Mouse (Mus musculus) embryonic facial prominence, embryonic 14.5 days (tissue): ENCODE data around the gene Wdr76. TPM values are rescaled to one million over a fixed set of nuclear protein-coding genes. Genes with fewer than 3 reads are reported as not detected.
"Not testable (repeated sequence)": the region's sequence is repeated elsewhere in the genome, so short reads cannot be mapped to it uniquely, and the experiment has no call there.

Experiments
- ATAC-seq: fragments of 200-750 bp; cut with Nextera tagmentation; 2 replicates; pipeline ENCODE4 v1.8.0; 2017; ENCODE audit warnings: low read depth, moderate number of reproducible peaks, moderate TSS enrichment
- DNase-seq: peaks from one replicate; pipeline ENCODE4 v3.0.0-alpha.2; 2015; ENCODE audit warnings: low spot score
- H3K27ac ChIP-seq: fragments of 300-500 bp; sonication (generic); replicated peaks from 2 replicates; pipeline ENCODE4 v1.5.1; 2014; ENCODE audit warnings: low read depth, mild to moderate bottlenecking, low read length, moderate library complexity
- H3K27me3 ChIP-seq: fragments of 300-500 bp; sonication (generic); replicated peaks from 2 replicates; pipeline ENCODE4 v1.6.1; 2014; ENCODE audit warnings: low read length; ENCODE audit not compliant: control insufficient read depth, insufficient read depth
- H3K36me3 ChIP-seq: fragments of 300-500 bp; sonication (generic); 2 replicates; pipeline ENCODE4 v1.6.1; 2014; ENCODE audit warnings: low read length, mixed read lengths; ENCODE audit not compliant: control insufficient read depth, insufficient read depth
- H3K4me1 ChIP-seq: fragments of 300-500 bp; sonication (generic); 2 replicates; pipeline ENCODE4 v1.6.1; 2014; ENCODE audit warnings: antibody characterized with exemption, low read length; ENCODE audit not compliant: control insufficient read depth, insufficient read depth
- H3K4me2 ChIP-seq: fragments of 300-500 bp; sonication (generic); 2 replicates; pipeline ENCODE4 v1.6.1; 2014; ENCODE audit warnings: low read depth, mild to moderate bottlenecking, low read length, moderate library complexity, mixed read lengths
- H3K4me3 ChIP-seq: fragments of 300-500 bp; sonication (generic); 2 replicates; pipeline ENCODE4 v1.5.1; 2014; ENCODE audit warnings: low read depth, mild to moderate bottlenecking, low read length
- H3K9ac ChIP-seq: fragments of 300-500 bp; sonication (generic); 2 replicates; pipeline ENCODE4 v1.6.1; 2014; ENCODE audit warnings: low read depth, mild to moderate bottlenecking, low read length, moderate library complexity, mixed read lengths
- H3K9me3 ChIP-seq: fragments of 300-500 bp; sonication (generic); 2 replicates; pipeline ENCODE4 v1.6.1; 2016; ENCODE audit warnings: low read length; ENCODE audit not compliant: control insufficient read depth
- WGBS: fragments of 180-500 bp; shearing (Covaris S2); extraction: QIAGEN DNeasy Blood & Tissue Kit; methylation state at CpG from one replicate; pipeline ENCODE4 v1.1.7; 2014; 5-methylcytosine and 5-hydroxymethylcytosine counted together
- polyA plus RNA-seq: library from polyadenylated mRNA; unstranded; fragments of >200 nt; fragmentation: Nextera tagmentation; extraction: Ambion mirVana; gene quantifications from 2 replicates; pipeline ENCODE4 v1.2.1, GENCODE M21; 2014

The Wdr76 gene
- polyA plus RNA-seq: 5.3 and 5.6 TPM in 2 replicates

DNA sequence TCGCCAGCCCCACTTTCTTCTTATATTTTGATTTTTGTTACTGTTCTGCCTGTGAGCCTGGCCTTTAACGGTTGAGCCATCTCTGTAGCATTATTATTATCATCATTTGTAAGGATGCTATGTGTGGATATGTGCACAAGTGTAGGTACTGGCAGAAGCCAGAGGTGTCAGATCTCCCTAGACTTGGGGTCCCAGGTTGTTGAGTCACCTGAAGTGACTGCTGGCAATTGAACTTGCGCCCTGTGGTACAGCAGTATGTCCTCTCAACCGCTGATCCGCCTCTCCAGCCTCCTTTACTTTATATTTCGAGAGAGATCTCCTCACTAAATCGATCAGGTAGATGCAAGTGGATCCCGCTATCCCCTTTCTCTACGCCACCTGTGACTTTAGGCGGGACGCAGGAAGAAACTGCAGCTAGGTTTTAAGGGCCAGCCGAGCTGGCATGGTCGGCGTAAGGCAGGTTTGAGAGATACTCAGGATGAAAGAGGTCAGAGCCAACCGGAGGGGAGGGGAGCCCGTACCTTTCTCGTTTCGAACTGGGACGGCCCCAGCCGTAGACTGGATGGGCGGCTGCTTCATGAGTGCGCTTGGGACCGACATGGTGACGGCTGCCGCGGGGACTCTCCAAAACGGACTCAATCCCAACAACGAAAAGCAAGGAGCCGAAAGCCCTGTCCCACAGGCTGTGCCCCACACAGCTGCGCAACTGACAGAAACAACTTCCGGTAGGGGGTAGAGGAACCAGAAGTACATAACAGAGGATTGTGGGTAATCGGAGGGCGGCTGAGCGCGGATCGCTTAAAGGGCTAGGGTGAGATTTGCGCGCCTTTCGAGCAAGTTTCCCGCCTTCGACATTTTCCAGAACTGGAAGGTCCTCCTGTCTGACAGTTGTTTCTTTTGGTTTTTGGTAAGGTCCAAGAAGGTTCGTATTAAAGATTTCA is at the start of gene Wdr76, which contains the start of gene Mfap1a:
TSS of gene Wdr76 (plus strand) at position 782 of the 941 bp plus-strand sequence.
TSS of gene Mfap1a (minus strand) at position 724 of the 941 bp plus-strand sequence.
- 4% methylated on average over 37 of the region's 42 CpGs for WGBS
- not testable (repeated sequence) for H3K27ac ChIP-seq

DNA sequence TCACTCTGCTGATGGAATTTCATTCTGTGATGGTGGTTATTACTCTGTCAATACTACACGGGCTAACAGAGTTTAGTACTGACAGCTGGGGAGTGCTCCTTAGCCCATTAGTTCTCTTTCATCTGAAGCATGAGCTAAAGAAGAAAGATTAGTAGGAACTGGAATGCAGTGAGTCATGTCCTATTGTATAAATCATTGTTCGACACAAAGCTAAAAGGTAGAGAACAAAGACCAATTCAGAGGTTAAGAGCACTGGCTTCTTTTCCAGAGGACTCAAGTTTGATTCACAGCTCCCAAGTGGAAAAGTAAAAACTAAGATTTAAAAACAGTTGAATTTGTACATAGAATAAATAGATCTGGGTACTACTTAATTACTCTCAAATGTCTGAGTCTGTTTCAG is 46.5 kb upstream of the Wdr76 start:
- DNase-seq (no peak), ATAC-seq (no peak)
- no peaks in the 10 kb centered on the region for H3K9me3 ChIP-seq
- peaks cover 31% of the 10 kb centered on the region for H3K36me3 ChIP-seq
- no peaks in the 10 kb centered on the region for H3K27me3 ChIP-seq
- H3K9ac ChIP-seq: no peak overlapping the region
- H3K4me2 ChIP-seq: no peak overlapping the region
- H3K27ac ChIP-seq: no peak overlapping the region
- H3K4me3 ChIP-seq: no peak overlapping the region
- peaks cover 11% of the 10 kb centered on the region; the same call in 1 of the 2 replicates for H3K4me1 ChIP-seq
- 75% methylated on average over 2 of the region's 2 CpGs for WGBS

More for the DNA sequence above, at the start of gene Wdr76, which contains the start of gene Mfap1a:
- Histone ChIP-seq H3K4me2 (peak within 1 kb of the TSS; percentile 71), H3K4me3 (peak within 1 kb of the TSS; percentile 60), H3K9ac (peak within 1 kb of the TSS; percentile 69)
- H3K4me1 ChIP-seq, H3K27me3 ChIP-seq, H3K9me3 ChIP-seq, H3K36me3 ChIP-seq: not testable (repeated sequence)
- DNase-seq: peak; percentile 97
- ATAC-seq: peak; percentile 95

DNA sequence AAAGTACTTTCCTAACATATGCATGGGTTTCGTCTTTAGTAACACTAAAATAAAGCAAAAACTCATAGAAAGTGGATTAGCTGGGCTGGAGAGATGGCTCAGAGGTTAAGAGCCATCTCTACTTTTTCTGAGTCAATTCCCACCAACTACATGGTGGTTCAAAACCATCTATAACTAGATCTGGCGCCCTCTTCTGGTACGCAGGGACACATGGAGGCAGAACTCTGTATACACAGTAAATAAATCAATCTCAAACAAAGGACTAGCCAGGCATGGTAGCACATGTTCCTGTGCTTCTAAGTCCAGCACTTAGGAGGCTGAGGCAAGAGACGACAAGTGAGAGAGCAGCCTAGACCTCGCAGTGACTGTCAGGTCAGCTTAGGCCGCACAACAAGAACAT is 37.5 kb upstream of the Wdr76 start:
- H3K27me3 ChIP-seq, H3K9me3 ChIP-seq, H3K4me3 ChIP-seq, H3K27ac ChIP-seq, H3K4me2 ChIP-seq, DNase-seq, H3K36me3 ChIP-seq, H3K9ac ChIP-seq, H3K4me1 ChIP-seq, ATAC-seq: not testable (repeated sequence)
- WGBS: 70% methylated on average over 2 of the region's 6 CpGs

DNA sequence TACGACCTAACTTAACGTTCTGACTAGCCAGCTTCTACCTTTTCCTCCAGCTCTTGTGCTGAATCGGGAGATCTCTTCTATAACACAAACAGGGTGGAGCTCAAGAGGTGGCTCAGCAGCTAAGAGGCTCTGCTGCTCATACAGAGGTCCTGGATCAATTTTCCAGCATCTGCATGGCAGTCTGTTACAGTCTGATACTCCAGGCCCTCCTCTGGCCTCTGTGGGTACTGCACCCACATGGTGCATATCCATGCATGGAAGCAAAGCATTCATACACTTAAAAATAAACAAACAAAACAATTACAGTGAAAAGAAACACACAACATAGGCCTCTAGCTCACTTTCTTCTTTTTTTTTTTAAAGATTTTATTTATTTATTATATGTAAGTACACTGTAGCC is 33.7 kb upstream of the Wdr76 start:
- not testable (repeated sequence) for DNase-seq, H3K4me3 ChIP-seq, H3K9ac ChIP-seq, H3K9me3 ChIP-seq, ATAC-seq, H3K36me3 ChIP-seq, H3K4me2 ChIP-seq, H3K4me1 ChIP-seq, H3K27me3 ChIP-seq, H3K27ac ChIP-seq
- 92% methylated on average over 3 of the region's 3 CpGs for WGBS

DNA sequence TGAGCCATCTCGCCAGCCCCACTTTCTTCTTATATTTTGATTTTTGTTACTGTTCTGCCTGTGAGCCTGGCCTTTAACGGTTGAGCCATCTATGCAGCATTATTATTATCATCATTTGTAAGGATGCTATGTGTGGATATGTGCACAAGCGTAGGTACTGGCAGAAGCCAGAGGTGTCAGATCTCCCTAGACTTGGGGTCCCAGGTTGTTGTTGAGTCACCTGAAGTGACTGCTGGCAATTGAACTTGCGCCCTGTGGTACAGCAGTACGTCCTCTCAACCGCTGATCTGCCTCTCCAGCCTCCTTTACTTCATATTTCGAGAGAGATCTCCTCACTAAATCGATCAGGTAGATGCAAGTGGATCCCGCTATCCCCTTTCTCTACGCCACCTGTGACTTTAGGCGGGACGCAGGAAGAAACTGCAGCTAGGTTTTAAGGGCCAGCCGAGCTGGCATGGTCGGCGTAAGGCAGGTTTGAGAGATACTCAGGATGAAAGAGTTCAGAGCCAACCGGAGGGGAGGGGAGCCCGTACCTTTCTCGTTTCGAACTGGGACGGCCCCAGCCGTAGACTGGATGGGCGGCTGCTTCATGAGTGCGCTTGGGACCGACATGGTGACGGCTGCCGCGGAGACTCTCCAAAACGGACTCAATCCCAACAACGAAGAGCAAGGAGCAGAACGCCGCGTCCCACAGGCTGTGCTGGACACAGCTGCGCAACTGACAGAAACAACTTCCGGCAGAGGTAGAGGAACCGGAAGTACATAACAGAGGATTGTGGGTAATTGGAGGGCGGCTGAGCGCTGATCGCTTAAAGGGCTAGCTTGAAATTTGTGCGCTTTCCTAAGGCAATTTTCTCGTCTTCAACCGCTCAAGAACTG is 33.0 kb upstream of the Wdr76 start, which contains the start of gene Mfap1b:
TSS of gene Mfap1b (minus strand) at position 767 of the 879 bp plus-strand sequence.
- DNase-seq (peak; percentile 96), ATAC-seq (peak; percentile 94)
- WGBS: 4% methylated on average over 32 of the region's 41 CpGs
- Histone ChIP-seq H3K4me3 (peak within 1 kb of the TSS; percentile 62), H3K27ac (0 out of 2 replicates have a peak within 1 kb of the TSS, but pooled peaks have one; percentile 44), H3K4me2 (peak within 1 kb of the TSS; percentile 62), H3K9ac (peak within 1 kb of the TSS; percentile 70)
- not testable (repeated sequence) for H3K4me1 ChIP-seq, H3K36me3 ChIP-seq, H3K27me3 ChIP-seq, H3K9me3 ChIP-seq

DNA sequence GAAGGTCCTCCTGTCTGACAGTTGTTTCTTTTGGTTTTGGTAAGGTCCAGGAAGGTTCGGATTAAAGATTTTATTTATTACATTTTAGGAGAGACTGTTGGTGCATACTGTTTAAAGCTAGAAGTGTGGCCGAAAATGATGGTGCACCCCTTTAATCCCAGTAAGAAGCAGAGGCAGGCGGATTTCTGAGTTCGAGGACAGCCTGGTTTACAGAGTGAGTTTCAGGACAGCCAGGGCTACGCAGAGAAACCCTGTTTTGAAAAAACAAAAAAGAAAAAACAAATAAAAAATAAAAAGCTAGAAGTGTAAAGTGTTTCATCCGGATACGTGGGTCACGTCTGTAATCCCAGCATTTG is 32.4 kb upstream of the Wdr76 start:
- Histone ChIP-seq H3K4me2 (peak overlapping the region; percentile 62), H3K36me3 (no peaks in the 10 kb centered on the region), H3K4me1 (peaks cover 6% of the 10 kb centered on the region; the same call in 1 of the 2 replicates), H3K27ac (0 out of 2 replicates have a peak overlapping the region, but pooled peaks have one; percentile 44), H3K9ac (peak overlapping the region; percentile 70; the same call in 1 of the 2 replicates), H3K4me3 (peak overlapping the region; percentile 62), H3K27me3 (no peaks in the 10 kb centered on the region), H3K9me3 (no peaks in the 10 kb centered on the region)
- peak; percentile 35; the same call in 1 of the 2 replicates for ATAC-seq
- 37% methylated on average over 8 of the region's 8 CpGs for WGBS
- DNase-seq: no peak

DNA sequence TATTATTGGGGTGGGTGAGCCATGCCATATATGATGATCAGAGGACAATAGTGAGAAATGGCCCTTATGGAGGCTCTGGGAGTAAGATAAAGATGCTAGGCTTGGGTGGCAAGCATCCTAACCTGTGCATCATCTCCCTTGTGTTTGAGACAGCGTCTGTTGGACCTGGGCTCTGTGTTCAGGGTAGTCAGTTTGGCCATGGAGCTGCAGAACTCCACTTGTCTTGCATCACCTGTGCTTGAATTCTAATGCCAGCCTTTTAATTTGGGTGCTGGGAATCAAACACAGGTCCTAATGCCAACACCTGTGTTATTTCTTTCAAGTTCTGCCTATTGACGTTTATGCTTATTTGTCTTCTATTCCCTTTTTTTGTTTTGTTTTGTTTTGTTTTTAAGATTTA is 31.2 kb upstream of the Wdr76 start:
- WGBS: 95% methylated on average over 2 of the region's 2 CpGs
- H3K9me3 ChIP-seq, H3K27ac ChIP-seq, DNase-seq, H3K4me1 ChIP-seq, H3K4me3 ChIP-seq, H3K9ac ChIP-seq, ATAC-seq, H3K27me3 ChIP-seq, H3K4me2 ChIP-seq, H3K36me3 ChIP-seq: not testable (repeated sequence)

DNA sequence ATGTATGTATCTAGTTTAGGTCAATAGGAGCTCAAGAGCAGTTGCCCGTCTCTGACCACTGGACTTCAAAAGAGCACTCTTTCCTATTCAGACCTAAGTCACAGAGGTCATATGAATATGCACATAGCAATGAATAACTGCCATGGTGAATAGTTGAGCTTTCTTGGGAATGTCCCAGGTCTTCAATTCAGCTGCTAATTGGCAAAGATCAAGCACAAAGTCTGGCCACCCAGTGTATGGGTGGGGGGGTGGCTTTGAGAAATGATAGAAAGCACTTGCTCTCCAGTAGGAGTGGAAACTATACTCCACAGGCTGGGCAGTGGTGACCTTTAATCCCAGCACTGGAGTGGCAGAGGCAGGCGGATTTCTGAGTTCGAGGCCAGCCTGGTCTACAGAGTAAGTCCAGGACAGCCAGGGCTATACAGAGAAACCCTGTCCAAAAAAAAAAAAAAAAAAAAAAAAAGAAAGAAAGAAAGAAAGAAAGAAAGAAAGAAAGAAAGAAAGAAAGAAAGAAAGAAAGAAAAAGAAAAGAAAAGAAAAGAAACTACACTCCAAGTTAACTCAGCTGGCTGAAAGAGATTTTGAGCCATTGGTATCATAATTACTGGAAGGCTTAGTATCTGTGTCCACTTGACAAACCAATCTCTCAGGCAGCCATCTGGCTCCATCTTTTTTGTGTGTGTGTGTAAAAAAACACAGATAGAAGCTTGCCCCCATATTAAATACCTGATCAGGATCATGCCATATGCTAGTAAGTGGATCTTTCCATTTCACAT is 28.8 kb upstream of the Wdr76 start:
- Histone ChIP-seq H3K4me1 (peaks cover 6% of the 10 kb centered on the region; the same call in 1 of the 2 replicates), H3K9ac (no peak overlapping the region), H3K27me3 (no peaks in the 10 kb centered on the region), H3K4me3 (no peak overlapping the region), H3K4me2 (no peak overlapping the region), H3K27ac (no peak overlapping the region), H3K36me3 (no peaks in the 10 kb centered on the region), H3K9me3 (no peaks in the 10 kb centered on the region)
- ATAC-seq (no peak), DNase-seq (no peak)
- WGBS: 85% methylated on average over 3 of the region's 3 CpGs
